Comparison of ENCODE assay signal across 11 mouse cellular contexts in the genomic region with DNA sequence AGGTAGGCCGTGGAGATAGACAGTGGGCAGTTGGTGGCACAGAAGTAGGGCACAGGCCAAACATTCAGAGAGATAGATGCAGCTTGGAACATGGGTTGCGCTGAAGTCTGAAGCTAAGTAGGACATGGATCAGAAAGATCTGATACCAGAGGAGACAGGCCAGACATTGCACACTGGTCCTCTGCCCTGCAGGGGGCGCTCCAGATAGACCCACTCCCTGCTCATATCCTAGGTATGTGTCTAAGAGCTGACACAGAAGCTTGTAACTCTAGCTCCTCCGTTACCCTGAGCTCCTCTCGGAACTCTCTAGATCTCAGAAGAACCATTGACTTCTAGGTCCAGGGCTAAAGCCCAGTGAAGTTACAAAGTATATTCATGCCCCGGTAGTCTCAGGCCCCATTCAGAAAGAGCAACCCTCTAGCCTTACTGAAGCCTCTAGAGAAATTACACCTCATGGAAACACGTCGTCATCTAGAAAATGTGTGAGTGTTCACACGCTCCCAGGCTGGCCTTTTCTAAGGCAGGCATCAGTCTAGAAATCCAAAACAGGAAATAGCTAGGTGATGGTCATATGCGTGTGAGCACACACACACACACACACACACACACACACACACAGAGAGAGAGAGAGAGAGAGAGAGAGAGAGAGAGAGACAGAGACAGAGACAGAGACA.
DNase-seq lines count a peak whose midpoint lies in the region; ATAC-seq and TF ChIP-seq lines count a peak whose summit lies in the region.
"Had no signal": no experiment of that assay in that cellular context is flagged by ENCODE, and none has a peak within 500 bp of the region (broad histone marks: within the 10 kb centered on the region; RNA-seq: fewer than 3 reads in every experiment).

No protein-coding gene starts in this region.

- H3K4me3 ChIP-seq in forebrain, postnatal 0 days (ENCODE audit: low read depth, low read length) = no peak overlapping the region
- H3K4me3 ChIP-seq in forebrain, embryonic 12.5 days (replicated peaks) = no peak overlapping the region
- no peak overlapping the region for H3K4me3 ChIP-seq in thymus, adult 2 months (ENCODE audit: control insufficient read depth, insufficient read depth, low read length)

- no peak overlapping the region for H3K4me2 ChIP-seq in forebrain, postnatal 0 days (ENCODE audit: low read depth)
- H3K4me2 ChIP-seq in forebrain, embryonic 12.5 days = no peak overlapping the region

- DNase-seq in forebrain, postnatal 0 days = no peak
- peak; percentile 28 for DNase-seq in thymus, adult 2 months
- no peak for DNase-seq in thymus, adult 18-20 months
- DNase-seq in right cerebral cortex, postnatal 36 days (ENCODE audit: low spot score in 2 of 2) = no peak
- DNase-seq in embryo, embryonic 9.5 days (ENCODE audit: extremely low spot score) = no peak
- no peak for DNase-seq in right cerebral cortex, postnatal 10 days (ENCODE audit: low spot score in 2 of 2)
- DNase-seq: heart, postnatal 14 days had no signal

- H3K9me3 ChIP-seq in forebrain, postnatal 0 days (ENCODE audit: low read length) = no peaks in the 10 kb centered on the region
- no peaks in the 10 kb centered on the region for H3K9me3 ChIP-seq in forebrain, embryonic 12.5 days

- whole genome bisulfite sequencing in forebrain, postnatal 0 days = 85% methylated on average over 10 of the region's 10 CpGs
- WGBS in forebrain, embryonic 12.5 days = 84% methylated on average over 10 of the region's 10 CpGs
- 90% methylated on average over 10 of the region's 10 CpGs for WGBS in thymus, adult 2 months

- no peaks in the 10 kb centered on the region for H3K27me3 ChIP-seq in forebrain, postnatal 0 days (ENCODE audit: insufficient read depth, low read length)
- H3K27me3 ChIP-seq in forebrain, embryonic 12.5 days = no peaks in the 10 kb centered on the region
- H3K27me3 ChIP-seq in thymus, adult 2 months (ENCODE audit: control insufficient read depth, insufficient read depth, low read length) = no peaks in the 10 kb centered on the region

- no peak for ATAC-seq in forebrain, postnatal 0 days
- no peak for ATAC-seq in forebrain, embryonic 12.5 days (ENCODE audit: low FRiP score)
- ATAC-seq in granulocyte monocyte progenitor cell, adult 5-6 weeks (replicated peaks; ENCODE audit: poor library complexity, severe bottlenecking) = 0 out of 2 replicates have a peak, but pooled peaks have one; percentile 30
- ATAC-seq: forebrain, embryonic 16.5 days had no signal

- no peak overlapping the region for H3K9ac ChIP-seq in forebrain, postnatal 0 days
- H3K9ac ChIP-seq in forebrain, embryonic 12.5 days = no peak overlapping the region

- H3K36me3 ChIP-seq in forebrain, postnatal 0 days (ENCODE audit: insufficient read depth) = no peaks in the 10 kb centered on the region
- H3K36me3 ChIP-seq in forebrain, embryonic 12.5 days (replicated peaks) = no peaks in the 10 kb centered on the region
- H3K36me3 ChIP-seq in thymus, adult 2 months (ENCODE audit: control insufficient read depth, insufficient read depth, low read length) = no peaks in the 10 kb centered on the region

- no peak for TF ChIP-seq POLR2A in thymus, adult 2 months (IDR thresholded peaks at IDR 0.05; ENCODE audit: control insufficient read depth, extremely low read depth, insufficient read depth, low read length, poor library complexity)

- TF ChIP-seq CTCF in forebrain, postnatal 0 days (IDR thresholded peaks at IDR 0.05; ENCODE audit: low read depth) = peak; percentile 14; the same call in 1 of the 2 replicates
- TF ChIP-seq CTCF in thymus, adult 2 months (IDR thresholded peaks at IDR 0.05; ENCODE audit: borderline replicate concordance, control insufficient read depth, extremely low read depth, insufficient read depth, low read length, poor library complexity) = no peak

- peaks cover 3% of the 10 kb centered on the region; the same call in 1 of the 2 replicates for H3K4me1 ChIP-seq in forebrain, postnatal 0 days (ENCODE audit: insufficient read depth)
- H3K4me1 ChIP-seq in forebrain, embryonic 12.5 days = no peaks in the 10 kb centered on the region
- peaks cover 15% of the 10 kb centered on the region for H3K4me1 ChIP-seq in thymus, adult 2 months (replicated peaks; ENCODE audit: control insufficient read depth, insufficient read depth, low read length)

- no peak overlapping the region for H3K27ac ChIP-seq in forebrain, postnatal 0 days (ENCODE audit: low read depth, low read length)
- no peak overlapping the region for H3K27ac ChIP-seq in forebrain, embryonic 12.5 days
- no peak overlapping the region for H3K27ac ChIP-seq in thymus, adult 2 months (ENCODE audit: control insufficient read depth, insufficient read depth, low read length)
- H3K27ac ChIP-seq: macrophage had no signal
